Mouse (Mus musculus) right cerebral cortex, adult 2 months (tissue): ENCODE measurements around the gene Nms.

Experiments
- DNase-seq, 2 experiments: peaks; one replicate each; pipeline ENCODE4 v3.0.0; 2021 to 2022; ENCODE audit warnings: low spot score in 2 of 2

The Nms gene

DNA sequence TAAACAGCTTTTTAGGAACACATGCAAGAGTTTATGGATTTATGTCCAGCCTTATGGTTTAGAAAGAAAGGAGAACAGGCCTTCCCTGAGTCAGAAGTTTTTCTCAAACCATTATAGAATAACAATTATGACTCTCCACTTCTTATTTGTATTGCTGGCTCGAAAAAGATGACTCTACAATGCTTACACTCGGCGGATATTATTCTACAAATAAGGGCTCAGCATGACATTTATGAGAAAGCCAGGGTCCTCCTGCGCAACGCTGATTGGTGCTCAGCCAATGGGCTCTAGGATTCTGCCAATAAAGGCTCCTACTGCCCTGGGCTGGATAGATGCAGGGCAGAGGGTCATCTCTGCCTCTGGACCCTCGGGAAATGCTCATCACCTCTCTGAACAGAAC is at the start of gene Nms:
Nms (plus strand) TSS at position 301 of the 400 bp plus-strand sequence.
- DNase-seq: no peak

- DNase-seq: no peak
Observed at GRCm38 (mm10) chr1:38891444-38891843, 47.5 kb upstream of the Nms start.

GRCm38 (mm10) chr1:38893081-38893480 is 45.9 kb upstream of the Nms start:
- DNase-seq: no peak

GRCm38 (mm10) chr1:38897431-38898248 is 41.3 kb upstream of the Nms start, which contains the start of gene Chst10:
TSS of gene Chst10 (minus strand) at chr1:38898161.
- DNase-seq: peak; percentile 81 to 87

GRCm38 (mm10) chr1:38902571-38902970 is 36.4 kb upstream of the Nms start:
- DNase-seq: no peak

GRCm38 (mm10) chr1:38903985-38904384 is 35.0 kb upstream of the Nms start:
- no peak for DNase-seq

GRCm38 (mm10) chr1:38928996-38929395 is 10.0 kb upstream of the Nms start:
- peak; percentile 16 for DNase-seq

GRCm38 (mm10) chr1:38929468-38929867 is 9.5 kb upstream of the Nms start:
- peak; percentile 19 to 20 for DNase-seq

- DNase-seq: peak; percentile 20 to 50
Observed at GRCm38 (mm10) chr1:38930767-38931166, 8.2 kb upstream of the Nms start.

GRCm38 (mm10) chr1:38934668-38935067 is 4.3 kb upstream of the Nms start:
- DNase-seq: peak in 1 of 2 experiments; percentile 19

- peak; percentile 40 to 42 for DNase-seq
Observed at GRCm38 (mm10) chr1:38936780-38937179, 2.2 kb upstream of the Nms start.

GRCm38 (mm10) chr1:38939608-38940007 is 659 bp downstream of the Nms start:
- no peak for DNase-seq

- no peak for DNase-seq
Observed at GRCm38 (mm10) chr1:38956457-38956856, 17.5 kb downstream of the Nms start.

DNA sequence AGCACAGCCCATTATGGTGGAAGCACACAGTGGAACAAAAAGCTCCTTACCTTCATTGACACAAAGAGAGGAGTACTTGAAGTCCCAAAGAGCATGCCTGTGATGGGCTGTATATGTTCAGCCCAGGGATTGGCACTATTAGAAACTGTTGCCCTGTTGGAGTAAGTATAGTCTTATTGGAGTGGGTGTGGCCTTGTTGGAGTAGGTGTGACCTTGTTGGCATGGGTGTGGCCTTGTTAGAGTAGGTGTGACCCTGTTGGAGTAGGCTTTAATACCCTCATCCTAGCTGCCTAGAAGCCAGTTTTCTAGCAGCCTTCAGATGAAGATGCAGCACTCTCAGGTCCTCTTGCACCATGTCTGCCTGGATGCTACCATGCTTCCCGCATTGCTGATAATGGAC is 30.2 kb downstream of the Nms start:
- no peak for DNase-seq

- DNase-seq: no peak
Observed at GRCm38 (mm10) chr1:38971712-38972111, 32.8 kb downstream of the Nms start.

DNA sequence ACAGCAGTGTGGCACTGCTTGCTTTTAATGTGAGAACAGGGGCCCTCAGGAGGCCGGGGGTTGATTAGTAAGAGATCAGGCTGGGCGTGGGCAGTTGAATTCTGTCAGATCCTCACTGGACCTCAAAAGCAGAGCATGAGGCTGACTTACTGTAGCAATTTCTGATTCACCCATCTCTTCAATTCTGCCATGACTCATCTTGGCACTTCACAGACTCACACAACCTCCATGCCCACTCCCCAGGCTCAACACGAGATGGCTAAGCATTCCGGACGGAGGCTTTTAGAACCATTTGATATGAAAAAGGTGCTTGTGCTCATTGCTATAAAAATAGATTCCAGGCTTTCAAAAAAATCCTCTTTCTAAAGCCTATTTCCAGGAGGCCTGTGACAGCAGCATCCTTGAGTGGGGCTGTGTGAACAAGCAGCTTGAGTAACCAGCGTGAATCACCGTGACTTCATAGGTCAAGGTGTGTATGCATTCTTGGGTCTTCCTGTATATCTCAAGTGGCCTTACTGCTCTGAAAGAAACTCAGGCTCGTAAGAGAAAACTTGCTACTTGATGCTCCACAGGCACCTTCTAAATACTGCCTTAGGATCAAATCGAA is 34.1 kb downstream of the Nms start:
- peak; percentile 53 to 58 for DNase-seq

DNA sequence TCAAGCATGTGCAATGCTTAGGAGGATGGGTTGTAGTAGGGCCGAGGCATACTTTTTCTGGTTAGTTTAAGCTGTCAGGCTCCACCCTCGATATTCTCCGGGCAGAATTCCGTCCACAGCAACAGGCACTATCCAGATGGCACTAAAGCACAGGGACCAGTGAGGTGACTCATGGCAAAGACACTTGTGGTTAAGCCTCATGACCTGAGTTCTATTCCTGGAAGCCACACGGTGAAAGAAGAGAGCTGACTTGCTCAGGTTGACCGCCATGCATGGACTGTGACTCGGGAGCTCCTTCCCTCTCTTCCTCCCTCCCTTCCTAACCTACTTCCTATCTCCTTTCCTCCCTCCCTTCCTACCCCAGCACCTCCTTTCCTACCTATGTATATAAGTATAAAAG is 41.0 kb downstream of the Nms start:
- no peak for DNase-seq

GRCm38 (mm10) chr1:38983870-38984269 is 44.9 kb downstream of the Nms start:
- no peak for DNase-seq

- no peak for DNase-seq
Observed at GRCm38 (mm10) chr1:38985308-38985707, 46.4 kb downstream of the Nms start, which contains the start of gene Pdcl3. TSS of gene Pdcl3 (plus strand) at chr1:38985608.

DNA sequence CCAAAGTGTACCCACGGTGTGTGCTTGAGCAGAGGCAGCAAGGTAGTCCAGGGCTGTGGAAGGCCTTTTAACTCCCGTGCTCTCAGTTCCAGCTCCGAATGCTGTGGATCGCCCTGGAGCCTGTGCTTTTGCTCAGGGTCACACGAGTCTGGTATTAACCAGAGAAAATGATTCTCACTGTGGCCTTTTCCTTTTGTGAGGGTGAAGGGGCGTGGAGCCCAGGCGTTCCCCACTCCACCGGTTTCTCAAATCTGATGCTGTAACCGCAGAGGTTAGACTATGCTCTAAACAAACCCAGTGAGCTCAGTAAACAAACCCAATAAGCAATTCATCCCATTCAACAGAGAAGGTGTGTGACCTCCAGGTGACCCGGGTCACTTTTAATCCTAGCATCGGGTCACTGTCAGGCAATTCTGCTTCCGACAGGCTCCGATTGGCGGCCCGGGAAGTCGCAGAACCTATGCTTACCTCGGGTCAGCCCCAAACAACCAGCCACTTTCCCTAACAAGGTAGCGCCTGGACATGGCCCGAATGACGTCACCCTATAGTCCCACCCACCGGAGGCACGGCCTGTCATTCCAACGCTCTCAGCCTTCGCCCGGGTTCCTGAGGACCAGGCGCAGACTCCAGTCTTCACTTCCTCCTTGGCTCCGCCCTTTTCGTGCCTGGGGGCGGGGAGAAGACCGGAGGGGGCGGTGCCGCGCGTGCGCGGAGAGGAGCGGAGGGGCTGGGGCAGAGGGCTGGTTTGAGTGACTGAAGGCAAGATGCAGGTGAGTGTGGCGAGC is 48.3 kb downstream of the Nms start:
- peak; percentile 95 to 96 for DNase-seq

GRCm38 (mm10) chr1:38987865-38988211 is 48.9 kb downstream of the Nms start:
- DNase-seq: no peak

DNA sequence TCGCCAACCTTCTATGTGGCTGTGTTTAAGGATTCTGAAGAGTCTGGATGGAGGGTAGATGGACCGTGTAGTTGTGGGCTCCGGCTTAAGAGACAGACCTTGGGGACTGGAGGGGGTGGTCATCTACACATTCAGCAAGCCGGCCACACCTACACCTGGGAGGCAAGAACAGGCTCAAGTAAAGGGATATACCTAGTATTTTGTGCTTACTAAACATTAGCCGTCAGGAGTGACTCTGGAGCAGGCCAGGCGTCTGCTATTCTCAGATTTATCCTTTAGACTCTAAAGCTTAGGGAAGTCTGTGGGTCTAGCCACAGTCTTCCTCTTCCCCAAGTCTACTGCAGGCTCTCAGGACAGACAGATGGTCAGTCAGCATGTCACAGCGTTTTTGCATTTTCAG is 49.4 kb downstream of the Nms start:
- no peak for DNase-seq
